Mouse (Mus musculus) kidney, adult 2 months (tissue): ENCODE measurements around the gene Nacc1.

Experiments
- CTCF ChIP-seq: fragments of 200-500 bp; conservative IDR thresholded peaks from 2 replicates; pipeline ENCODE4 v1.5.1; 2011; ENCODE audit warnings: low read depth, mild to moderate bottlenecking, control low read depth, low read length, moderate library complexity, mixed read lengths; ENCODE audit not compliant: insufficient read depth, insufficient read length
- POLR2A ChIP-seq: fragments of 200-500 bp; IDR thresholded peaks from one replicate; pipeline ENCODE4 v1.6.1; 2011; ENCODE audit warnings: low read depth, low read length, control low read depth

DNA sequence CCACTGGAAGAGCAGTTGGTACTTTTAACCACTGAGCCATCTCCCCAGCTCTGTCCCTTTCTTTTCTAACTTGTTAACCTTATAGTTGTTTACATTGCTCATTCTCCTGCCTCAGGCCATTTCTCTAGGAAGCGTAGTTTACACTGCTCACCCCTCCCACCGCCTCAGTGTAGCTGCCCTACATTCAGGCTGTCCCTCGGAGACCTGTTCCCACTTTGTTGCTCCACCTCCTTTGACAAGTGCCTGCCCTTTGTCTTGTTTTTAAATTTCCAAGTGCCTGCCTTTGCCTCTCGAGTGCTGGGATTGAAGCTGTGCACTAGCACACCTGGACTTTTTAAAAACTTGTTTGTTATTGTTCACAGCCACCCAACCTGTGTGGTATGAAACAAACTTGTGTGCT lies 5.7 kb upstream of the Nacc1 start:
- TF ChIP-seq POLR2A, result no peak
- no peak for TF ChIP-seq CTCF
